Mouse (Mus musculus) neutrophil, adult 5-6 weeks (primary cell): ENCODE data around the gene Dcaf10. TPM values are rescaled to one million over a fixed set of nuclear protein-coding genes. Genes with fewer than 3 reads are reported as not detected.

Source experiments
- ATAC-seq: fragments of 151-379, 151-347 bp; 2 replicates; pipeline ENCODE4 v1.8.0; 2017; ENCODE audit warnings: mild to moderate bottlenecking, moderate TSS enrichment; ENCODE audit not compliant: insufficient number of reproducible peaks, poor library complexity, low FRiP score, severe bottlenecking; ENCODE audit errors: extremely low read depth
- total RNA-seq: library from RNA; stranded (forward); fragments of 200-1000 nt; gene quantifications from 2 replicates; pipeline ENCODE4 v1.2.3, GENCODE M21; 2017

The Dcaf10 gene
- total RNA-seq, 1 experiment from 2014 or later, result 14.3 TPM

GRCm38 (mm10) chr4:45412433-45413192, 70.7 kb downstream of the Dcaf10 start:
- ATAC-seq, result no peak

GRCm38 (mm10) chr4:45413674-45414338, 71.9 kb downstream of the Dcaf10 start:
- no peak for ATAC-seq

- no peak for ATAC-seq
These were observed 74.4 kb downstream of the Dcaf10 start for GRCm38 (mm10) chr4:45416314-45416713.

- peak; percentile 63; the same call in 1 of the 2 replicates for ATAC-seq
These were observed 76.5 kb downstream of the Dcaf10 start for GRCm38 (mm10) chr4:45418229-45418950.

GRCm38 (mm10) chr4:45419051-45419450, 77.2 kb downstream of the Dcaf10 start:
- no peak for ATAC-seq

GRCm38 (mm10) chr4:45420733-45421132, 78.8 kb downstream of the Dcaf10 start:
- no peak for ATAC-seq

GRCm38 (mm10) chr4:45421519-45422260, 79.8 kb downstream of the Dcaf10 start:
- no peak for ATAC-seq

- no peak for ATAC-seq
These were observed 80.7 kb downstream of the Dcaf10 start for GRCm38 (mm10) chr4:45422640-45423039.

- ATAC-seq, result no peak
These were observed 81.5 kb downstream of the Dcaf10 start for GRCm38 (mm10) chr4:45423406-45423805.

- ATAC-seq, result no peak
These were observed 85.0 kb downstream of the Dcaf10 start for GRCm38 (mm10) chr4:45426724-45427457.

Other genes with a start within 250 kb of the Dcaf10 start
- 42.8 and 44.0 TPM in 2 replicates for gene Tomm5, start 234.0 kb upstream of the Dcaf10 start, total RNA-seq
- not detected in 2 replicates for gene Frmpd1, start 157.2 kb upstream of the Dcaf10 start, total RNA-seq
- gene Trmt10b, start 45.0 kb upstream of the Dcaf10 start, total RNA-seq, result 7.4 and 15.2 TPM in 2 replicates
- gene Exosc3, start 631 bp downstream of the Dcaf10 start, total RNA-seq, result 67.5 and 86.4 TPM in 2 replicates
- gene Slc25a51, start 66.7 kb downstream of the Dcaf10 start, total RNA-seq, result 53.3 and 55.4 TPM in 2 replicates
- gene Shb, start 190.4 kb downstream of the Dcaf10 start, total RNA-seq, result 1.4 and 2.1 TPM in 2 replicates